Mouse (Mus musculus) olfactory bulb, adult 2 months (tissue): ENCODE measurements at regions not wholly inside any gene's neighbourhood (a gene's known extent, or its start where the extent isn't known, plus 50 kb on each side); places are given as distances from the start of the nearest gene placed in this dataset.

Source experiments
- CTCF ChIP-seq: fragments of 200-500 bp; IDR thresholded peaks from 2 replicates; pipeline ENCODE4 v1.5.1; 2012; ENCODE audit warnings: low read depth, mild to moderate bottlenecking, low read length, moderate library complexity; ENCODE audit not compliant: insufficient read depth
- POLR2A ChIP-seq: fragments of 200-500 bp; IDR thresholded peaks from 2 replicates; pipeline ENCODE4 v1.6.1; 2012; ENCODE audit warnings: mild to moderate bottlenecking, low read depth, low read length, moderate library complexity; ENCODE audit not compliant: insufficient read depth

DNA sequence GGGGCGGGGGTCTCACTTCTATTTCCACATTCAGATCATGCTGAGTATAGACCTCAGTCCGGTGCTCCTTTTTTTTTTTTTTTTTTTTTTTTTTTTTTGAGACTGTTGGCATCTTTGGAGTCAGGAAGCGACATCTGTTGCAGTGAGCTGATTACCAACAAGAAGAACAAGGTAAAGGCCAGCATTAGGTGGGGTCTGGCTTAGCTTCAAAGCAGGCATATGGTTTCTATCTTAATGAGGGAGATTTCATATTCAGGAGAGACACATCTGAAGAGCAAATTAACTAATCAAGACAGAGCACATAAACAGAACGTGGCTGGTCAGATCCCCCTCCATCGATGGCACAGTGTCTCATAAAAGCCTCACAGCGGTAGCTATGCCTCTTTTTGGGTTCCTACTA is 132.6 kb downstream of the Fzd1 start:
- TF ChIP-seq CTCF (no peak), POLR2A (no peak)
